Mouse (Mus musculus): ENCODE measurements at regions not wholly inside any gene's neighbourhood (a gene's known extent, or its start where the extent isn't known, plus 50 kb on each side); places are given as distances from the start of the nearest gene placed in this dataset.

- TF ChIP-seq MAFK (IDR thresholded peaks at IDR 0.05; ENCODE audit: insufficient read depth, low read depth, low read length), result no peak
- TF ChIP-seq HCFC1 (IDR thresholded peaks at IDR 0.05; ENCODE audit: borderline replicate concordance, insufficient read depth, low read length), result no peak
- no peak for TF ChIP-seq ZC3H11A (IDR thresholded peaks at IDR 0.05; ENCODE audit: borderline replicate concordance, low read depth, low read length)
- TF ChIP-seq CHD2 (IDR thresholded peaks at IDR 0.05; ENCODE audit: low read depth, low read length), result no peak
Measured at GRCm38 (mm10) chr16:93041399-93041798, 215.4 kb upstream of the Runx1 start.
